Mouse (Mus musculus): Measurements from ENCODE around the gene Dusp27. TPM values are rescaled to one million over a fixed set of nuclear protein-coding genes. Genes with fewer than 3 reads are reported as not detected.
A peak's percentile ranks its signal among the peaks of the same experiment; 100 is the strongest.

Gene Dusp27
- polyA plus RNA-seq, 1 experiment = 0.03 TPM

DNA sequence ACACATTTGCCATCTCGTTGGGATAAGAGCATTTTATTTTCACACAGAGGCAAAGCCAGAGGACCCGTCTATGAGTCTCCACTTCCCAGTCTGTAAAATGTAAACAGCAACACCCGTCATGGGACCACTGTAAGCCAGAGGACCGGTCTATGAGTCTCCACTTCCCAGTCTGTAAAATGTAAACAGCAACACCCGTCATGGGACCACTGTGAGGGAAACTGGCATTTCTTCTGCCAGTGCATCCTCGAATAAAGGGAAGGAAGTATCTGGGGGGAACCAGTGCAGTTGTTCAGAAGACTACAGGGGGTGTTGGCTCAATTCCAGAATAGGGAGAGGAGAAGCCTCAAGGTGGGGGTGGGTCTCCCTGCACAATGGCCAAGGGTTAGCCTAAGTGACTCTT lies 22.3 kb downstream of the Dusp27 start:
- WGBS = 68% methylated on average over 6 of the region's 6 CpGs
- TF ChIP-seq POLR2A (IDR thresholded peaks at IDR 0.05; ENCODE audit: low read depth, low read length) (no peak), CTCF (IDR thresholded peaks at IDR 0.05; ENCODE audit: extremely low read depth, insufficient read length, insufficient replicate concordance, low read depth, low read length) (no peak)
- Histone ChIP-seq H3K36me3 (ENCODE audit: control insufficient read depth, insufficient read depth, low read length) (no peaks in the 10 kb centered on the region), H3K4me3 (ENCODE audit: low read depth, low read length) (no peak overlapping the region), H3K4me1 (ENCODE audit: control insufficient read depth, insufficient read depth, insufficient read length, low read length) (peaks cover 5% of the 10 kb centered on the region; the same call in 1 of the 2 replicates), H3K27me3 (ENCODE audit: control insufficient read depth, insufficient read depth, low read length) (no peaks in the 10 kb centered on the region), H3K27ac (ENCODE audit: insufficient read depth, low read depth, low read length) (no peak overlapping the region)

DNA sequence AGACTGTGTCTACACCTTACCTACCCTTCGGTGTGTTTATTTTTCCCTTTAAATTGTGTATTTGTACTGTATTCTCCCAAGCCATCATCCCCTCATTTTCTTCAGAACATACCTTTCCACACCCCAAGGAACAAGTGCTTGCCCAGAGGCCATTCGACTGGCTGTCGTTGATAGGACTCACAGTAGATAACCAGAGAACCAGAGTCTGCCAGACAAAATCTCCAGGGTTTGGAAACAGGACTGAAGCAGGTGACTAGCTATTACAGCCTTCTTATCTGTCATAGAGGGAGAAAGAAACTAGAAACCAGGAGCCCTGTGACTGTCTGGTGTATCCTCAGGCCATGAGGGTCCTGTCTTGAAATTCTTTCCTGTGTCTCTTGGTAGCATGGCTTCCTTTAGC lies 22.9 kb downstream of the Dusp27 start:
- Histone ChIP-seq H3K27ac (ENCODE audit: insufficient read depth, low read depth, low read length) (no peak overlapping the region), H3K27me3 (ENCODE audit: control insufficient read depth, insufficient read depth, low read length) (no peaks in the 10 kb centered on the region), H3K4me1 (ENCODE audit: control insufficient read depth, insufficient read depth, insufficient read length, low read length) (peaks cover 5% of the 10 kb centered on the region; the same call in 1 of the 2 replicates), H3K4me3 (ENCODE audit: low read depth, low read length) (no peak overlapping the region), H3K36me3 (ENCODE audit: control insufficient read depth, insufficient read depth, low read length) (no peaks in the 10 kb centered on the region)
- 82% methylated on average over 3 of the region's 3 CpGs for WGBS
- TF ChIP-seq CTCF (IDR thresholded peaks at IDR 0.05; ENCODE audit: extremely low read depth, insufficient read length, insufficient replicate concordance, low read depth, low read length) (no peak), POLR2A (IDR thresholded peaks at IDR 0.05; ENCODE audit: low read depth, low read length) (no peak)

DNA sequence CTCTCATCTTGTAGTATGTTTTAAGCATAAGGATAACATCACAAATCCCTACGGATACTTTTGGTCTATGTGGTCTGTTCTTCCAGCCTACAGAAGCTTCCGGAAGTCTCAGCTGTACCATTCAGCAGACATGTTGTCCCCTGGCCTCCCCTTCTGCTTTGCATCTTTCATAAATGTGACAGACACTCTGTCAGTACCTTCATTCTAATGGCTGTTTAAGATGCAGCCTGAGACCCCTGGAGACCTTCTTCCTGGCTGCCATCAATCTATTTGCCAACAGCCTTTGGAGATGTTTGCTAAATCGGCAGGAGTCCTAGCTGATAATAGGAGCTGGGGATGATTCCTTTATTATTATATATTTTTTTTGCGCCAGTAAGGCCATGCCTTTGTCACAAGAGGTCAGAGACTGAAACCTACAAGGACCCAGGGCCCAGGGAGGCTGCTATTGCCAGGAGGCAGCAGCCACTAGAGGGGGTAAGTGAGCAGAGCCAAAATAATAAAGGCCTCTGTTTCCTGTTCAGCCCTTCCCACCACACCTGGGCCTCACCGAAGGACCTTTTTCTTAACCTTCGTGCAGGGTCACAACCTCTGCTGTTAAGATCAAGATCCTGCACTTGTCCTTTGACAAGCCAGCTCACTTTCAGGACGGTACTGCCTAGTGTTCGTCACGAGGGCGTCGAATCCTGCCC lies 24.7 kb downstream of the Dusp27 start:
- H3K27me3 ChIP-seq (ENCODE audit: control insufficient read depth, insufficient read depth, low read length) = no peaks in the 10 kb centered on the region
- 45% methylated on average over 11 of the region's 11 CpGs for WGBS

DNA sequence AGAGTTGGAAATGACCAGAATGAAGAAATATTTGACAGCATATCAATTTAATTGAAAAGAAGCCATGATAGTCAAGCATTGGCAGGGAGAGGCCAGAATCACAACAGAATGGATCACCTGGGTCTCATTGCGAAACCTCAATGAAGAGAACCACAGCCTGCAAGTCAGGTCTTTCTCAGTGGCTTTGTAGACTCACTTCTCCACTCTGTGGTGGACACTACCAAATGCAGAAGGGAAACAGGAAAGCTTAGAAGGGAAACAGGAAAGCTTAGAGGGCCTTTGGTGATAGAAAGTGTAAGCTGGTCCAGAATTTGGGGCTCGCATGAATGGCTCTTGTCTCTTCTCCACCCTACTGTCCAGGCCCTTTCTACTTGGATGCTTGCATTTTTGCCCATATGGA lies 29.6 kb downstream of the Dusp27 start:
- Histone ChIP-seq H3K4me3 (ENCODE audit: low read depth, low read length) (no peak overlapping the region), H3K4me1 (ENCODE audit: control insufficient read depth, insufficient read depth, insufficient read length, low read length) (no peaks in the 10 kb centered on the region), H3K27me3 (ENCODE audit: control insufficient read depth, insufficient read depth, low read length) (no peaks in the 10 kb centered on the region), H3K27ac (ENCODE audit: insufficient read depth, low read depth, low read length) (no peak overlapping the region), H3K36me3 (ENCODE audit: control insufficient read depth, insufficient read depth, low read length) (no peaks in the 10 kb centered on the region)
- WGBS = 89% methylated on average over 2 of the region's 2 CpGs
- TF ChIP-seq CTCF (IDR thresholded peaks at IDR 0.05; ENCODE audit: extremely low read depth, insufficient read length, insufficient replicate concordance, low read depth, low read length) = no peak
- TF ChIP-seq POLR2A (IDR thresholded peaks at IDR 0.05; ENCODE audit: low read depth, low read length) = no peak

More for the DNA sequence above, 24.7 kb downstream of the Dusp27 start:
- Histone ChIP-seq H3K4me3 (ENCODE audit: low read depth, low read length) (no peak overlapping the region), H3K36me3 (ENCODE audit: control insufficient read depth, insufficient read depth, low read length) (no peaks in the 10 kb centered on the region), H3K4me1 (ENCODE audit: control insufficient read depth, insufficient read depth, insufficient read length, low read length) (peaks cover 5% of the 10 kb centered on the region; the same call in 1 of the 2 replicates), H3K27ac (ENCODE audit: insufficient read depth, low read depth, low read length) (no peak overlapping the region)
- TF ChIP-seq POLR2A (IDR thresholded peaks at IDR 0.05; ENCODE audit: low read depth, low read length) (no peak), CTCF (IDR thresholded peaks at IDR 0.05; ENCODE audit: extremely low read depth, insufficient read length, insufficient replicate concordance, low read depth, low read length) (peak; percentile 84; the same call in 1 of the 2 replicates)

DNA sequence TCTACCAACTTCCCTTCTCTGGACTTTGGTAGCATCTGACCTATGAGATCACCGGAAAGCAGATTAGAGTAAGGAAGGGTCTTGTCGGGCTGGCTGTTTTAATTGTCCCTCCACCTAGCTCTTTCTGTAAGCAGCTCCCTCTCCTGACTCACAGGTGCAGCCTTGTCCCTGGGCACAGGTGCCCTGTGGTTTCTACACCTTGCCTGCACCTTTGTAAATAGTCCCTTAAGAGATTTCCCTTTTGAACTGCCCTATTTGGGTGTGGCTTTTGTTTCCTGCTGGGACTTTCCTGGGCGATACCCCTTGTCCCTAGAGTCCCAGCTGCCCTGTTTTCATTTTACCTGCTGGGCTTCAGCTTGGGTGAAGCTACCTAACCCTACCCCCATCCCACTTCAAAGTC lies 33.3 kb downstream of the Dusp27 start:
- no peak overlapping the region for H3K27ac ChIP-seq (ENCODE audit: insufficient read depth, low read depth, low read length)
- H3K36me3 ChIP-seq (ENCODE audit: control insufficient read depth, insufficient read depth, low read length) = no peaks in the 10 kb centered on the region
- H3K4me3 ChIP-seq (ENCODE audit: low read depth, low read length) = no peak overlapping the region
- TF ChIP-seq CTCF (IDR thresholded peaks at IDR 0.05; ENCODE audit: extremely low read depth, insufficient read length, insufficient replicate concordance, low read depth, low read length) (no peak), POLR2A (IDR thresholded peaks at IDR 0.05; ENCODE audit: low read depth, low read length) (no peak)
- no peaks in the 10 kb centered on the region for H3K4me1 ChIP-seq (ENCODE audit: control insufficient read depth, insufficient read depth, insufficient read length, low read length)
- H3K27me3 ChIP-seq (ENCODE audit: control insufficient read depth, insufficient read depth, low read length) = no peaks in the 10 kb centered on the region
- WGBS = 29% methylated on average over 3 of the region's 3 CpGs

DNA sequence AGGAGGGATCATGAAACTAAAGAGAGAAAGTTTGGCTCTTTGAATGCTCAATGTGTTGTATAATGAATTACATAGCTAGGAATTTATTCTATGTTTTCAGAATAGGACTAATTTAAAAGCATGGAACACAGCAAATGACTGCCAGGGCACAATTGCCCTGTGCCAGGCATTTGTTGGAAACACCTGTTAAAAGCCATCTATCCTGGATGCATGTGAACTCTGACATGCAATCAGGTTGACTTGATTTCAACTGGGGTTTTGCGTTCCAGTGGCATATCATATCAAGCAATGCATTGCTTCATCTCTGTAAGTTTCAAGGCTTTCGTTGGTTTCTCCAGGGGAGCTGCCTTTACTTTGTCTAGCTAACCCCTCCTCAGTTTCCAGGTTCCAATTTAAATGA lies 37.4 kb downstream of the Dusp27 start:
- H3K4me3 ChIP-seq (ENCODE audit: low read depth, low read length) = no peak overlapping the region
- no peaks in the 10 kb centered on the region for H3K27me3 ChIP-seq (ENCODE audit: control insufficient read depth, insufficient read depth, low read length)
- no peak overlapping the region for H3K27ac ChIP-seq (ENCODE audit: insufficient read depth, low read depth, low read length)
- 84% methylated on average over 2 of the region's 2 CpGs for WGBS
- H3K4me1 ChIP-seq (ENCODE audit: control insufficient read depth, insufficient read depth, insufficient read length, low read length) = no peaks in the 10 kb centered on the region
- TF ChIP-seq CTCF (IDR thresholded peaks at IDR 0.05; ENCODE audit: extremely low read depth, insufficient read length, insufficient replicate concordance, low read depth, low read length) (no peak), POLR2A (IDR thresholded peaks at IDR 0.05; ENCODE audit: low read depth, low read length) (no peak)
- no peaks in the 10 kb centered on the region for H3K36me3 ChIP-seq (ENCODE audit: control insufficient read depth, insufficient read depth, low read length)

DNA sequence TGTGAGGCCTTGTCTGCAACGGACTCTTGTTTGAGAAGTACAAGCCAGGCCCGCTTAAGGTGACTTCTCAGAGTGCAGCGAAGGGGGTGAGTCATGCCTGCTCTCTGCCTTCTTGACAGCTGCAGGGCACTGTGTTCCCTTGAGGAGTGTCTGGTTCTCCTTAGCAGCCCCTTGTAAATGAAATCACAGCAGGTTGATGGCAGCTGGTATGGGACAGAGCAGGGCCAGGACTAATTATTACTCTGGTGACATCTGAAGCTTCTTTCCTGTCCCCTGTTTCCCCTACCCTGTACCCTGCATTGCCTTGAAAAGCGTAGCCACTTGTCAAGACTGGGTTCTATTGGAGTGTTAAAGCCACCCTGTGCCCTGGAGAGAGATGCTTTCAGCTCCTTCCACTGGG lies 38.0 kb downstream of the Dusp27 start:
- H3K36me3 ChIP-seq (ENCODE audit: control insufficient read depth, insufficient read depth, low read length) = no peaks in the 10 kb centered on the region
- no peaks in the 10 kb centered on the region for H3K4me1 ChIP-seq (ENCODE audit: control insufficient read depth, insufficient read depth, insufficient read length, low read length)
- H3K27ac ChIP-seq (ENCODE audit: insufficient read depth, low read depth, low read length) = no peak overlapping the region
- H3K4me3 ChIP-seq (ENCODE audit: low read depth, low read length) = no peak overlapping the region
- no peaks in the 10 kb centered on the region for H3K27me3 ChIP-seq (ENCODE audit: control insufficient read depth, insufficient read depth, low read length)
- no peak for TF ChIP-seq POLR2A (IDR thresholded peaks at IDR 0.05; ENCODE audit: low read depth, low read length)
- TF ChIP-seq CTCF (IDR thresholded peaks at IDR 0.05; ENCODE audit: extremely low read depth, insufficient read length, insufficient replicate concordance, low read depth, low read length) = no peak
- WGBS = 54% methylated on average over 4 of the region's 4 CpGs

All from small intestine, adult 2 months (tissue).